Comparison of ENCODE assay signal across 21 mouse cellular contexts in the genomic region with DNA sequence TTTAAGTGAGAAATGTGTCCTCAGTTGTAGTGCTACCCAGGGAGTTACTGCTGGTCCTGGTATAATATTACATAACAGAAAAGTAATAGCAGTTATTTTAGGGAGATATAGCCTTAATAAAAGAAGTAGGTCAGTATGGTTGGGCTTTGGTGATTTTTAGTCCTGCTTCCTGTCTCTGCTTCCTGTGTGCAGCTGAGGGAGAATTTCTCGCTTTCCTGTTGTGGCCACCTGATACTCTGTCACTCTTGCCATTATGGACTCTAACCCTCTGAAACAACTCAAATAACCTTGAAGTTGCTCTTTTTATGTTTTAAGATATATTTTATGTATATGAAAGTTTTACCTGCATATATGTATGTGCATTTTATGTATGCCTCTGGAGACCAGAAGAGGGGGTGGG. TPM values are rescaled to one million over a fixed set of nuclear protein-coding genes. Genes with fewer than 3 reads are reported as not detected.
DNase-seq lines count a peak whose midpoint lies in the region; ATAC-seq and TF ChIP-seq lines count a peak whose summit lies in the region.
"Had no signal": no experiment of that assay in that cellular context is flagged by ENCODE, and none has a peak within 500 bp of the region (broad histone marks: within the 10 kb centered on the region; RNA-seq: fewer than 3 reads in every experiment).

No protein-coding gene starts in this region.

- no peak for TF ChIP-seq CTCF in heart, adult 2 months (IDR thresholded peaks at IDR 0.05)
- no peak for TF ChIP-seq CTCF in forebrain, postnatal 0 days (IDR thresholded peaks at IDR 0.05; ENCODE audit: low read depth)

- H3K4me3 ChIP-seq in megakaryocyte, embryonic 14.5 days (replicated peaks): peak overlapping the region; percentile 33
- no peak overlapping the region for H3K4me3 ChIP-seq in liver, embryonic 16.5 days (ENCODE audit: low read depth, low read length)
- no peak overlapping the region for H3K4me3 ChIP-seq in heart, adult 2 months
- H3K4me3 ChIP-seq in forebrain, postnatal 0 days (ENCODE audit: low read depth, low read length): no peak overlapping the region
- H3K4me3 ChIP-seq: intestine, embryonic 15.5 days; liver, embryonic 15.5 days; midbrain, embryonic 13.5 days had no signal

- H3K27ac ChIP-seq in liver, embryonic 16.5 days (ENCODE audit: low read length): no peak overlapping the region
- H3K27ac ChIP-seq in heart, adult 2 months: no peak overlapping the region; the same call in 1 of the 2 replicates
- no peak overlapping the region for H3K27ac ChIP-seq in forebrain, postnatal 0 days (ENCODE audit: low read depth, low read length)
- H3K27ac ChIP-seq: hindbrain, embryonic 14.5 days; intestine, embryonic 15.5 days; liver, embryonic 15.5 days; macrophage; midbrain, embryonic 13.5 days had no signal

- TF ChIP-seq EP300 in heart, adult 2 months (IDR thresholded peaks at IDR 0.05; ENCODE audit: insufficient read depth, low read depth, low read length): no peak

- 0 out of 2 replicates have a peak overlapping the region, but pooled peaks have one; percentile 10 for H3K4me2 ChIP-seq in liver, embryonic 16.5 days (ENCODE audit: low read depth, low read length)
- H3K4me2 ChIP-seq in forebrain, postnatal 0 days (ENCODE audit: low read depth): no peak overlapping the region
- H3K4me2 ChIP-seq: hindbrain, embryonic 14.5 days; intestine, embryonic 15.5 days; liver, embryonic 15.5 days; midbrain, embryonic 13.5 days had no signal

- peaks cover 75% of the 10 kb centered on the region for H3K4me1 ChIP-seq in megakaryocyte, embryonic 14.5 days
- H3K4me1 ChIP-seq in liver, embryonic 16.5 days (ENCODE audit: control insufficient read depth, low read depth, low read length): peaks cover 19% of the 10 kb centered on the region
- peaks cover 5% of the 10 kb centered on the region for H3K4me1 ChIP-seq in heart, adult 2 months (ENCODE audit: control insufficient read depth, insufficient read depth, low read length)
- H3K4me1 ChIP-seq in forebrain, postnatal 0 days (ENCODE audit: insufficient read depth): no peaks in the 10 kb centered on the region
- H3K4me1 ChIP-seq: intestine, embryonic 15.5 days had no signal

- H3K79me2 ChIP-seq in heart, adult 2 months (replicated peaks; ENCODE audit: control insufficient read depth, insufficient read depth, low read length): peaks cover 16% of the 10 kb centered on the region

- intact Hi-C loops in heart, adult 2 months (cut with DNase I): no loop called here

- H3K9ac ChIP-seq in liver, embryonic 16.5 days (ENCODE audit: low read depth, low read length): no peak overlapping the region
- no peak overlapping the region for H3K9ac ChIP-seq in heart, adult 2 months (ENCODE audit: low read depth, low read length)
- no peak overlapping the region for H3K9ac ChIP-seq in forebrain, postnatal 0 days
- H3K9ac ChIP-seq: hindbrain, embryonic 14.5 days; intestine, embryonic 15.5 days; liver, embryonic 15.5 days; midbrain, embryonic 13.5 days had no signal

- ATAC-seq in megakaryocyte, adult 5-6 weeks (ENCODE audit: poor library complexity, severe bottlenecking): no peak
- ATAC-seq in hematopoietic stem cell, adult 5-6 weeks (replicated peaks in 1 of 2; ENCODE audit: insufficient read depth in 1 of 2, low FRiP score in 2 of 2, low TSS enrichment in 1 of 2, low read depth in 1 of 2, poor library complexity in 2 of 2, severe bottlenecking in 2 of 2): peak; percentile 17 to 39; a peak in 1 of 4 replicates
- no peak for ATAC-seq in liver, embryonic 16.5 days (ENCODE audit: low read depth)
- ATAC-seq in forebrain, postnatal 0 days: no peak
- ATAC-seq: intestine, embryonic 15.5 days; lung, postnatal 0 days; midbrain, embryonic 13.5 days had no signal

- peaks cover 58% of the 10 kb centered on the region for H3K36me3 ChIP-seq in megakaryocyte, embryonic 14.5 days (replicated peaks; ENCODE audit: low read length)
- no peaks in the 10 kb centered on the region for H3K36me3 ChIP-seq in liver, embryonic 16.5 days (ENCODE audit: control insufficient read depth, insufficient read depth)
- H3K36me3 ChIP-seq in heart, adult 2 months (ENCODE audit: control insufficient read depth, insufficient read depth, low read length): peaks cover 22% of the 10 kb centered on the region
- peaks cover under 1% of the 10 kb centered on the region for H3K36me3 ChIP-seq in forebrain, postnatal 0 days (ENCODE audit: insufficient read depth)

- no peak for DNase-seq in heart, adult 2 months
- DNase-seq in Muller cell, postnatal 12 days (ENCODE audit: inconsistent ontology term): no peak
- DNase-seq in forebrain, postnatal 0 days: no peak
- DNase-seq: adrenal gland, postnatal 25 days; B cell, adult 2 months; cerebellum, adult 9-10 months; heart, postnatal 36 days; kidney, adult 8-10 months; kidney, postnatal 10 days had no signal

- no peaks in the 10 kb centered on the region for H3K9me3 ChIP-seq in megakaryocyte, embryonic 14.5 days
- H3K9me3 ChIP-seq in liver, embryonic 16.5 days (replicated peaks; ENCODE audit: control insufficient read depth, low read length): no peaks in the 10 kb centered on the region
- H3K9me3 ChIP-seq in forebrain, postnatal 0 days (ENCODE audit: low read length): no peaks in the 10 kb centered on the region
- H3K9me3 ChIP-seq: intestine, embryonic 15.5 days; liver, embryonic 15.5 days; midbrain, embryonic 13.5 days had no signal

- H3K27me3 ChIP-seq in megakaryocyte, embryonic 14.5 days (replicated peaks): no peaks in the 10 kb centered on the region
- no peaks in the 10 kb centered on the region for H3K27me3 ChIP-seq in liver, embryonic 16.5 days (ENCODE audit: control insufficient read depth, insufficient read depth, low read depth, low read length)
- H3K27me3 ChIP-seq in heart, adult 2 months (ENCODE audit: control insufficient read depth, insufficient read depth, low read length): no peaks in the 10 kb centered on the region
- H3K27me3 ChIP-seq in forebrain, postnatal 0 days (ENCODE audit: insufficient read depth, low read length): no peaks in the 10 kb centered on the region
- H3K27me3 ChIP-seq: intestine, embryonic 15.5 days; liver, embryonic 15.5 days; midbrain, embryonic 13.5 days had no signal

- WGBS in liver, embryonic 16.5 days (ENCODE audit: insufficient replicate concordance): 37% methylated on average over 1 of the region's 1 CpGs
- WGBS in heart, adult 2 months: 42% methylated on average over 1 of the region's 1 CpGs
- WGBS in forebrain, postnatal 0 days: 94% methylated on average over 1 of the region's 1 CpGs

- TF ChIP-seq POLR2A in heart, adult 2 months (IDR thresholded peaks at IDR 0.05; ENCODE audit: insufficient read depth, low read depth, low read length): no peak

RNA-seq across cellular contexts. Expression of gene Crkl, which starts 9.8 kb away (rescaled TPM):
- 5.4 and 8.8 TPM in 2 replicates for polyA plus RNA-seq in megakaryocyte, embryonic 14.5 days (2012; ENCODE audit: insufficient read depth, low replicate concordance)
- total RNA-seq in megakaryocyte, adult 5-6 weeks (2015): 25.4 and 29.5 TPM in 2 replicates
- 25.9 and 26.5 TPM in 2 replicates for total RNA-seq in megakaryocyte, adult 5-6 weeks (2017)
- total RNA-seq in hematopoietic stem cell, adult 5-6 weeks (2017): 27.4 and 35.1 TPM in 2 replicates
- polyA plus RNA-seq in liver, embryonic 16.5 days (2015; fragmentation: Nextera tagmentation; extraction: Ambion mirVana): 27.2 and 27.9 TPM in 2 replicates
- 10 to 100 TPM; 26.2 to 27.2 TPM for total RNA-seq in heart, adult 2 months (2021)
- polyA plus RNA-seq in heart, adult 2 months (2012; rRNA removed): 31.2 and 36.5 TPM in 2 replicates
- 31.4 and 55.4 TPM in 2 replicates for total RNA-seq in forebrain, postnatal 0 days (2014; rRNA removed)
- 44.5 and 60.5 TPM in 2 replicates for polyA plus RNA-seq in forebrain, postnatal 0 days (2015; fragmentation: Nextera tagmentation; extraction: Ambion mirVana)

RNA-seq across cellular contexts. Expression of gene Aifm3, which starts 27.8 kb away (rescaled TPM):
- polyA plus RNA-seq in megakaryocyte, embryonic 14.5 days (2012; ENCODE audit: insufficient read depth, low replicate concordance): 0.03 TPM in 1 of 2 replicates, not detected in the other
- total RNA-seq in megakaryocyte, adult 5-6 weeks (2015): not detected in 2 replicates
- total RNA-seq in megakaryocyte, adult 5-6 weeks (2017): not detected in 2 replicates
- total RNA-seq in hematopoietic stem cell, adult 5-6 weeks (2017): 0.05 TPM in 1 of 2 replicates, not detected in the other
- polyA plus RNA-seq in liver, embryonic 16.5 days (2015; fragmentation: Nextera tagmentation; extraction: Ambion mirVana): 3.8 and 6.3 TPM in 2 replicates
- under 1 TPM in 1 of 2 experiments, not detected in 1; 0.14 TPM for total RNA-seq in heart, adult 2 months (2021)
- polyA plus RNA-seq in heart, adult 2 months (2012; rRNA removed): 0.08 and 0.09 TPM in 2 replicates
- 15.2 and 21.8 TPM in 2 replicates for total RNA-seq in forebrain, postnatal 0 days (2014; rRNA removed)
- polyA plus RNA-seq in forebrain, postnatal 0 days (2015; fragmentation: Nextera tagmentation; extraction: Ambion mirVana): 7.5 and 12.7 TPM in 2 replicates
- total RNA-seq: monocyte, adult 5-6 weeks; neutrophil, adult 5-6 weeks had no signal
- polyA plus RNA-seq: macrophage had no signal

RNA-seq across cellular contexts. Expression of gene Lztr1, which starts 46.9 kb away (rescaled TPM):
- polyA plus RNA-seq in megakaryocyte, embryonic 14.5 days (2012; ENCODE audit: insufficient read depth, low replicate concordance): 8.5 and 18.4 TPM in 2 replicates
- 19.2 and 27.7 TPM in 2 replicates for total RNA-seq in megakaryocyte, adult 5-6 weeks (2015)
- 38.1 and 49.8 TPM in 2 replicates for total RNA-seq in megakaryocyte, adult 5-6 weeks (2017)
- total RNA-seq in hematopoietic stem cell, adult 5-6 weeks (2017): 36.3 and 60.6 TPM in 2 replicates
- 25.2 and 25.7 TPM in 2 replicates for polyA plus RNA-seq in liver, embryonic 16.5 days (2015; fragmentation: Nextera tagmentation; extraction: Ambion mirVana)
- total RNA-seq in heart, adult 2 months (2021): 10 to 100 TPM; 24.3 to 28.5 TPM
- 98.0 and 104 TPM in 2 replicates for polyA plus RNA-seq in heart, adult 2 months (2012; rRNA removed)
- 206 and 244 TPM in 2 replicates for total RNA-seq in forebrain, postnatal 0 days (2014; rRNA removed)
- 91.4 and 103 TPM in 2 replicates for polyA plus RNA-seq in forebrain, postnatal 0 days (2015; fragmentation: Nextera tagmentation; extraction: Ambion mirVana)

RNA-seq across cellular contexts. Expression of gene Pi4ka, which starts 55.5 kb away (rescaled TPM):
- polyA plus RNA-seq in megakaryocyte, embryonic 14.5 days (2012; ENCODE audit: insufficient read depth, low replicate concordance): 6.0 and 16.7 TPM in 2 replicates
- total RNA-seq in megakaryocyte, adult 5-6 weeks (2015): 51.5 and 77.1 TPM in 2 replicates
- total RNA-seq in megakaryocyte, adult 5-6 weeks (2017): 34.2 and 44.7 TPM in 2 replicates
- total RNA-seq in hematopoietic stem cell, adult 5-6 weeks (2017): 42.2 and 46.0 TPM in 2 replicates
- 13.5 and 15.2 TPM in 2 replicates for polyA plus RNA-seq in liver, embryonic 16.5 days (2015; fragmentation: Nextera tagmentation; extraction: Ambion mirVana)
- 10 to 100 TPM; 56.4 to 57.1 TPM for total RNA-seq in heart, adult 2 months (2021)
- 49.0 and 61.2 TPM in 2 replicates for polyA plus RNA-seq in heart, adult 2 months (2012; rRNA removed)
- 106 and 107 TPM in 2 replicates for total RNA-seq in forebrain, postnatal 0 days (2014; rRNA removed)
- polyA plus RNA-seq in forebrain, postnatal 0 days (2015; fragmentation: Nextera tagmentation; extraction: Ambion mirVana): 32.6 and 41.2 TPM in 2 replicates

RNA-seq across cellular contexts. Expression of gene Snap29, which starts 55.8 kb away (rescaled TPM):
- 6.3 and 6.7 TPM in 2 replicates for polyA plus RNA-seq in megakaryocyte, embryonic 14.5 days (2012; ENCODE audit: insufficient read depth, low replicate concordance)
- 29.6 and 35.1 TPM in 2 replicates for total RNA-seq in megakaryocyte, adult 5-6 weeks (2015)
- total RNA-seq in megakaryocyte, adult 5-6 weeks (2017): 36.0 and 38.7 TPM in 2 replicates
- total RNA-seq in hematopoietic stem cell, adult 5-6 weeks (2017): 19.8 and 23.1 TPM in 2 replicates
- polyA plus RNA-seq in liver, embryonic 16.5 days (2015; fragmentation: Nextera tagmentation; extraction: Ambion mirVana): 8.7 and 10.1 TPM in 2 replicates
- 10 to 100 TPM; 15.5 to 17.0 TPM for total RNA-seq in heart, adult 2 months (2021)
- 5.0 and 8.1 TPM in 2 replicates for polyA plus RNA-seq in heart, adult 2 months (2012; rRNA removed)
- 41.9 and 43.2 TPM in 2 replicates for total RNA-seq in forebrain, postnatal 0 days (2014; rRNA removed)
- polyA plus RNA-seq in forebrain, postnatal 0 days (2015; fragmentation: Nextera tagmentation; extraction: Ambion mirVana): 14.5 and 19.9 TPM in 2 replicates

Comparison
In these comparisons a context has a peak if more than half of its experiments do, and no peak if none do; other contexts are left out.
1. ATAC-seq: peak in hematopoietic stem cell, adult 5-6 weeks (2 of 2); none in megakaryocyte, adult 5-6 weeks (single experiment), liver, embryonic 16.5 days (single experiment) and forebrain, postnatal 0 days (single experiment).
2. RNA of gene Aifm3, which starts 27.8 kb away (total RNA-seq): 15.2 to 21.8 TPM in forebrain, postnatal 0 days; 0.14 TPM in heart, adult 2 months, 0.05 TPM in hematopoietic stem cell, adult 5-6 weeks and not detected in megakaryocyte, adult 5-6 weeks; every median in the first group is over 10 times any median in the second.